Mouse (Mus musculus) ES-E14 (cell line): ENCODE measurements around the gene Bend4. TPM values are rescaled to one million over a fixed set of nuclear protein-coding genes. Genes with fewer than 3 reads are reported as not detected.

Experiments
- DNase-seq: peaks from one replicate; pipeline ENCODE4 v3.0.0-alpha.2; 2013; ENCODE audit warnings: low read depth, low spot score
- H3K27ac ChIP-seq: 2 replicates; pipeline ENCODE4 v1.5.1; 2012; ENCODE audit warnings: low read depth, mild to moderate bottlenecking, low read length, moderate library complexity, mixed read lengths; ENCODE audit not compliant: poor library complexity, insufficient read depth, severe bottlenecking
- H3K36me3 ChIP-seq: 2 replicates; pipeline ENCODE4 v1.6.1; 2012; ENCODE audit warnings: mild to moderate bottlenecking, low read length, moderate library complexity, mixed read lengths; ENCODE audit not compliant: control insufficient read depth, poor library complexity, insufficient read depth, severe bottlenecking
- H3K4me1 ChIP-seq, 2 experiments: fragments of 150-350 bp in 1 of 2; sonication (generic) in 1 of 2; 2 replicates each; pipeline ENCODE4 v1.6.1; 2012; ENCODE audit warnings: low read length in 2 of 2, mild to moderate bottlenecking in 1 of 2, mixed read lengths in 1 of 2; ENCODE audit not compliant: control insufficient read depth in 2 of 2, insufficient read depth in 2 of 2, poor library complexity in 1 of 2
- H3K4me3 ChIP-seq, 2 experiments: fragments of 150-350 bp in 1 of 2; sonication (generic) in 1 of 2; 2 replicates each; pipeline ENCODE4 v1.5.1; 2012; ENCODE audit warnings: low read length in 2 of 2, low read depth in 1 of 2, mild to moderate bottlenecking in 1 of 2, mixed read lengths in 1 of 2; ENCODE audit not compliant: insufficient read depth in 1 of 2, poor library complexity in 1 of 2, severe bottlenecking in 1 of 2
- H3K9ac ChIP-seq: 2 replicates; pipeline ENCODE4 v1.6.1; 2012; ENCODE audit warnings: low read depth, mild to moderate bottlenecking, low read length, mixed read lengths; ENCODE audit not compliant: poor library complexity, insufficient read depth, severe bottlenecking
- H3K9me3 ChIP-seq: fragments of 150-350 bp; sonication (generic); 2 replicates; pipeline ENCODE4 v1.6.1; 2012; ENCODE audit warnings: low read depth, mild to moderate bottlenecking, low read length; ENCODE audit not compliant: control insufficient read depth, insufficient read depth
- CHD2 ChIP-seq: IDR thresholded peaks from 2 replicates; pipeline ENCODE4 v1.6.1; 2014; ENCODE audit warnings: mild to moderate bottlenecking, low read depth, low read length, inconsistent platforms
- HCFC1 ChIP-seq: IDR thresholded peaks from 2 replicates; pipeline ENCODE4 v1.6.1; 2012; ENCODE audit warnings: low read length, inconsistent platforms, borderline replicate concordance; ENCODE audit not compliant: insufficient read depth
- MAFK ChIP-seq: IDR thresholded peaks from 2 replicates; pipeline ENCODE4 v1.6.1; 2014; ENCODE audit warnings: mild to moderate bottlenecking, low read depth, low read length, inconsistent platforms; ENCODE audit not compliant: insufficient read depth
- ZC3H11A ChIP-seq: IDR thresholded peaks from 2 replicates; pipeline ENCODE4 v1.6.1; 2012; ENCODE audit warnings: low read depth, mild to moderate bottlenecking, inconsistent platforms, low read length, borderline replicate concordance
- ZNF384 ChIP-seq: IDR thresholded peaks from 2 replicates; pipeline ENCODE4 v1.6.1; 2012; ENCODE audit warnings: low read depth, low read length, inconsistent platforms
- in situ Hi-C, 2 experiments: fragments of 600-800 bp; cut with MboI; formaldehyde crosslinking; loops; one replicate each; pipeline ENCODE4 v1.15.1; 2025; ENCODE audit warnings: low sequenced_read_pairs in 2 of 2, inconsistent platforms in 1 of 2; ENCODE audit not compliant: unreplicated experiment in 2 of 2
- total RNA-seq: library from RNA; depleted of rRNA; stranded (reverse); fragments of 300-350 nt; gene quantifications from 2 replicates; pipeline ENCODE4 v1.2.3, GENCODE M21; 2012

Gene Bend4
- total RNA-seq, 1 experiment = 28.6 TPM

GRCm38 (mm10) chr5:67454282-67454681 is 26.2 kb upstream of the Bend4 start:
- DNase-seq = no peak
- H3K9ac ChIP-seq = no peak overlapping the region
- in situ Hi-C loops = no loop called here
- no peaks in the 10 kb centered on the region for H3K4me1 ChIP-seq
- no peak overlapping the region for H3K4me3 ChIP-seq
- H3K36me3 ChIP-seq = no peaks in the 10 kb centered on the region
- TF ChIP-seq HCFC1 (no peak), MAFK (no peak), ZNF384 (no peak), CHD2 (no peak), ZC3H11A (no peak)
- H3K27ac ChIP-seq = no peak overlapping the region
- no peaks in the 10 kb centered on the region for H3K9me3 ChIP-seq

GRCm38 (mm10) chr5:67449957-67450630 is 22.0 kb upstream of the Bend4 start:
- Histone ChIP-seq H3K36me3 (no peaks in the 10 kb centered on the region), H3K9me3 (peaks cover 12% of the 10 kb centered on the region), H3K4me1 (0 out of 4 replicates have a peak, but pooled peaks cover 0 to 2% of the 10 kb centered on the region in 2 experiments), H3K27ac (no peak overlapping the region), H3K9ac (no peak overlapping the region), H3K4me3 (no peak overlapping the region)
- no peak for DNase-seq
- TF ChIP-seq ZC3H11A = no peak
- in situ Hi-C loops = no loop called here

- no peak overlapping the region for H3K4me3 ChIP-seq
- TF ChIP-seq MAFK (no peak), ZC3H11A (no peak), HCFC1 (no peak), ZNF384 (no peak), CHD2 (no peak)
- no peak for DNase-seq
- no peaks in the 10 kb centered on the region for H3K36me3 ChIP-seq
- H3K9me3 ChIP-seq = peaks cover 13% of the 10 kb centered on the region
- H3K9ac ChIP-seq = no peak overlapping the region
- H3K27ac ChIP-seq = no peak overlapping the region
- in situ Hi-C loops = no loop called here
- H3K4me1 ChIP-seq = peaks cover 4 to 8% of the 10 kb centered on the region in 2 experiments; a peak in 2 of 4 replicates
These were observed 18.4 kb upstream of the Bend4 start for GRCm38 (mm10) chr5:67446526-67446925.

GRCm38 (mm10) chr5:67444217-67445050 is 16.3 kb upstream of the Bend4 start:
- no peak for DNase-seq
- Histone ChIP-seq H3K9ac (no peak overlapping the region), H3K4me3 (no peak overlapping the region), H3K4me1 (peaks cover 4 to 8% of the 10 kb centered on the region in 2 experiments; a peak in 2 of 4 replicates), H3K36me3 (no peaks in the 10 kb centered on the region), H3K9me3 (peaks cover 13% of the 10 kb centered on the region), H3K27ac (peak overlapping the region; percentile 13; the same call in 1 of the 2 replicates)
- in situ Hi-C loops = no loop called here
- TF ChIP-seq MAFK = no peak
- no peak for TF ChIP-seq HCFC1
- TF ChIP-seq ZNF384 = no peak
- TF ChIP-seq CHD2 = no peak
- TF ChIP-seq ZC3H11A = no peak
